Mouse (Mus musculus) E14TG2a.4 (cell line): Measurements from ENCODE around the gene Insr.

Experiments
- CTCF ChIP-seq: conservative IDR thresholded peaks from 2 replicates; pipeline ENCODE4 v1.5.1; 2014; ENCODE audit warnings: low read length
- NANOG ChIP-seq: IDR thresholded peaks from 2 replicates; pipeline ENCODE4 v1.6.1; 2014; ENCODE audit warnings: borderline replicate concordance, low read length, mixed read lengths
- POU5F1 ChIP-seq: IDR thresholded peaks from 2 replicates; pipeline ENCODE4 v1.6.1; 2014; ENCODE audit warnings: low read length, borderline replicate concordance

- no peak for TF ChIP-seq CTCF
- TF ChIP-seq NANOG, result no peak
- TF ChIP-seq POU5F1, result no peak
Measured at GRCm38 (mm10) chr8:3313843-3314242, 34.4 kb upstream of the Insr start.
